Mouse (Mus musculus) intestine, embryonic 14.5 days (tissue): ENCODE results near the gene Efcab12. TPM values are rescaled to one million over a fixed set of nuclear protein-coding genes. Genes with fewer than 3 reads are reported as not detected.
A peak's percentile ranks its signal among the peaks of the same experiment; 100 is the strongest.

ENCODE experiments used
- ATAC-seq: fragments of 200-750 bp; cut with Nextera tagmentation; replicated peaks from 2 replicates; pipeline ENCODE4 v1.8.0; 2017; ENCODE audit warnings: low read depth, moderate number of reproducible peaks, moderate TSS enrichment, moderate library complexity; ENCODE audit not compliant: low FRiP score, low TSS enrichment
- DNase-seq: peaks from one replicate; pipeline ENCODE4 v3.0.0-alpha.2; 2018; ENCODE audit warnings: low spot score
- H3K27ac ChIP-seq: fragments of 300-500 bp; sonication (generic); 2 replicates; pipeline ENCODE4 v1.5.1; 2014; ENCODE audit warnings: low read depth, mild to moderate bottlenecking, control low read depth
- H3K27me3 ChIP-seq: fragments of 300-500 bp; sonication (generic); replicated peaks from 2 replicates; pipeline ENCODE4 v1.6.1; 2014; ENCODE audit warnings: low read length, control low read depth; ENCODE audit not compliant: control insufficient read depth, insufficient read depth
- H3K36me3 ChIP-seq: fragments of 300-500 bp; sonication (generic); 2 replicates; pipeline ENCODE4 v1.6.1; 2014; ENCODE audit warnings: low read length, control low read depth; ENCODE audit not compliant: control insufficient read depth, insufficient read depth
- H3K4me1 ChIP-seq: fragments of 300-500 bp; sonication (generic); replicated peaks from 2 replicates; pipeline ENCODE4 v1.6.1; 2014; ENCODE audit warnings: low read length, control low read depth, mixed read lengths; ENCODE audit not compliant: control insufficient read depth, insufficient read depth
- H3K4me2 ChIP-seq: fragments of 300-500 bp; sonication (generic); 2 replicates; pipeline ENCODE4 v1.6.1; 2014; ENCODE audit warnings: low read length
- H3K4me3 ChIP-seq: fragments of 300-500 bp; sonication (generic); 2 replicates; pipeline ENCODE4 v1.5.1; 2014; ENCODE audit warnings: low read depth, low read length, control low read depth, mixed read lengths
- H3K9ac ChIP-seq: fragments of 300-500 bp; sonication (generic); 2 replicates; pipeline ENCODE4 v1.6.1; 2014; ENCODE audit warnings: mild to moderate bottlenecking, low read length
- H3K9me3 ChIP-seq: fragments of 300-500 bp; sonication (generic); 2 replicates; pipeline ENCODE4 v1.6.1; 2016; ENCODE audit warnings: low read length, control low read depth; ENCODE audit not compliant: control insufficient read depth
- WGBS: fragments of 180-500 bp; shearing (Covaris S2); extraction: QIAGEN DNeasy Blood & Tissue Kit; methylation state at CpG from one replicate; pipeline ENCODE4 v1.1.7; 2014; 5-methylcytosine and 5-hydroxymethylcytosine counted together
- polyA plus RNA-seq: library from polyadenylated mRNA; unstranded; fragments of >200 nt; fragmentation: Nextera tagmentation; extraction: Ambion mirVana; gene quantifications from 2 replicates; pipeline ENCODE4 v1.2.1, GENCODE M21; 2014

Gene Efcab12
- polyA plus RNA-seq, 1 experiment from 2014 or later: 0.69 TPM

- Histone ChIP-seq H3K27ac (peak within 1 kb of the TSS; percentile 90), H3K36me3 (peaks cover 26% of the 10 kb centered on the region), H3K4me1 (peaks cover 18% of the 10 kb centered on the region), H3K9ac (peak within 1 kb of the TSS; percentile 61), H3K4me2 (peak within 1 kb of the TSS; percentile 87), H3K27me3 (no peaks in the 10 kb centered on the region), H3K9me3 (no peaks in the 10 kb centered on the region), H3K4me3 (peak within 1 kb of the TSS; percentile 62)
- peak; percentile 95 for DNase-seq
- ATAC-seq: peak; percentile 97
- under 1% methylated on average over 51 of the region's 51 CpGs for WGBS
Measured at GRCm38 (mm10) chr6:115853091-115853813, 15.0 kb upstream of the Efcab12 start, which contains the start of the genes Mbd4 and Ift122. Gene Mbd4 (minus strand): TSS chr6:115853371. Gene Ift122 (plus strand): TSS chr6:115853470.

GRCm38 (mm10) chr6:115852446-115853090 is 14.4 kb upstream of the Efcab12 start:
- ATAC-seq: no peak
- peak overlapping the region; percentile 57 for H3K9ac ChIP-seq

GRCm38 (mm10) chr6:115848598-115849304 is 10.5 kb upstream of the Efcab12 start:
- Histone ChIP-seq H3K9ac (no peak overlapping the region), H3K4me1 (peaks cover 4% of the 10 kb centered on the region), H3K4me2 (no peak overlapping the region), H3K36me3 (peaks cover 50% of the 10 kb centered on the region), H3K27ac (no peak overlapping the region), H3K4me3 (no peak overlapping the region), H3K27me3 (no peaks in the 10 kb centered on the region), H3K9me3 (no peaks in the 10 kb centered on the region)
- 96% methylated on average over 10 of the region's 10 CpGs for WGBS
- DNase-seq (no peak), ATAC-seq (no peak)

More at GRCm38 (mm10) chr6:115852446-115853090, 14.4 kb upstream of the Efcab12 start:
- Histone ChIP-seq H3K4me1 (peaks cover 18% of the 10 kb centered on the region), H3K4me3 (peak overlapping the region; percentile 62), H3K36me3 (peaks cover 29% of the 10 kb centered on the region), H3K4me2 (peak overlapping the region; percentile 87), H3K27me3 (no peaks in the 10 kb centered on the region), H3K27ac (peak overlapping the region; percentile 89), H3K9me3 (no peaks in the 10 kb centered on the region)
- 5% methylated on average over 20 of the region's 20 CpGs for WGBS
- DNase-seq: no peak

- no peak overlapping the region for H3K27ac ChIP-seq
- peak; percentile 57 for ATAC-seq
Measured at GRCm38 (mm10) chr6:115846640-115847411, 8.6 kb upstream of the Efcab12 start.

GRCm38 (mm10) chr6:115845006-115845405 is 6.8 kb upstream of the Efcab12 start:
- Histone ChIP-seq H3K4me3 (no peak overlapping the region), H3K36me3 (peaks cover 67% of the 10 kb centered on the region), H3K27ac (no peak overlapping the region), H3K27me3 (no peaks in the 10 kb centered on the region), H3K9me3 (no peaks in the 10 kb centered on the region), H3K4me2 (no peak overlapping the region), H3K9ac (no peak overlapping the region), H3K4me1 (no peaks in the 10 kb centered on the region)
- 93% methylated on average over 4 of the region's 4 CpGs for WGBS
- no peak for ATAC-seq
- no peak for DNase-seq

More at GRCm38 (mm10) chr6:115846640-115847411, 8.6 kb upstream of the Efcab12 start:
- peak; percentile 71 for DNase-seq
- Histone ChIP-seq H3K4me3 (no peak overlapping the region), H3K9me3 (no peaks in the 10 kb centered on the region), H3K4me2 (no peak overlapping the region), H3K9ac (no peak overlapping the region), H3K36me3 (peaks cover 68% of the 10 kb centered on the region), H3K4me1 (no peaks in the 10 kb centered on the region), H3K27me3 (no peaks in the 10 kb centered on the region)
- 40% methylated on average over 7 of the region's 8 CpGs for WGBS

GRCm38 (mm10) chr6:115838745-115839144 is 533 bp upstream of the Efcab12 start:
- WGBS: 65% methylated on average over 5 of the region's 5 CpGs
- H3K27ac ChIP-seq: no peak overlapping the region
- peaks cover 27% of the 10 kb centered on the region for H3K36me3 ChIP-seq
- no peak overlapping the region for H3K9ac ChIP-seq
- H3K4me3 ChIP-seq: no peak overlapping the region
- H3K4me2 ChIP-seq: peak overlapping the region; percentile 60
- H3K9me3 ChIP-seq: no peaks in the 10 kb centered on the region
- ATAC-seq (no peak), DNase-seq (no peak)
- H3K27me3 ChIP-seq: no peaks in the 10 kb centered on the region
- H3K4me1 ChIP-seq: no peaks in the 10 kb centered on the region; the same call in 1 of the 2 replicates

- no peaks in the 10 kb centered on the region for H3K27me3 ChIP-seq
- H3K9ac ChIP-seq: no peak overlapping the region
- DNase-seq (no peak), ATAC-seq (no peak)
- H3K4me3 ChIP-seq: no peak overlapping the region
- no peaks in the 10 kb centered on the region for H3K36me3 ChIP-seq
- H3K27ac ChIP-seq: no peak overlapping the region
- no peaks in the 10 kb centered on the region; the same call in 1 of the 2 replicates for H3K4me1 ChIP-seq
- H3K4me2 ChIP-seq: no peak overlapping the region
- no peaks in the 10 kb centered on the region for H3K9me3 ChIP-seq
Measured at GRCm38 (mm10) chr6:115833861-115834260, 4.4 kb downstream of the Efcab12 start.
